ENCODE assay signal across 8 mouse cellular contexts in genomic region chr9:20740407-20740806, GRCm38 (mm10). TPM values are rescaled to one million over a fixed set of nuclear protein-coding genes. Genes with fewer than 3 reads are reported as not detected.
A peak's percentile ranks its signal among the peaks of the same experiment; 100 is the strongest.
DNase-seq lines count a peak whose midpoint lies in the region; ATAC-seq and TF ChIP-seq lines count a peak whose summit lies in the region.

No protein-coding gene starts in this region.

- peak; percentile 79 for ATAC-seq in CD4-positive, CD25-positive, alpha-beta regulatory T cell, adult 4 months
- peak; percentile 60 for ATAC-seq in heart, embryonic 12.5 days (ENCODE audit: insufficient number of reproducible peaks, low FRiP score)
- peak; percentile 66 for ATAC-seq in liver, embryonic 11.5 days (replicated peaks; ENCODE audit: low FRiP score)
- ATAC-seq in stomach, embryonic 15.5 days (ENCODE audit: insufficient read depth, low FRiP score, low read depth): peak; percentile 83

- H3K4me2 ChIP-seq in heart, embryonic 12.5 days: peak overlapping the region; percentile 54
- peak overlapping the region; percentile 27; the same call in 1 of the 2 replicates for H3K4me2 ChIP-seq in liver, embryonic 11.5 days
- peak overlapping the region; percentile 43 for H3K4me2 ChIP-seq in stomach, embryonic 15.5 days

- peak; percentile 95 for TF ChIP-seq CTCF in brain, embryonic 14.5 days (IDR thresholded peaks at IDR 0.05; ENCODE audit: borderline replicate concordance, extremely low read depth, insufficient read depth, insufficient read length)

- peaks cover 46% of the 10 kb centered on the region for H3K27me3 ChIP-seq in heart, embryonic 12.5 days (replicated peaks)
- peaks cover 37% of the 10 kb centered on the region for H3K27me3 ChIP-seq in liver, embryonic 11.5 days (replicated peaks; ENCODE audit: control insufficient read depth, insufficient read depth, low read length)
- peaks cover 25% of the 10 kb centered on the region for H3K27me3 ChIP-seq in stomach, embryonic 15.5 days (replicated peaks)

- peaks cover 4% of the 10 kb centered on the region; the same call in 1 of the 2 replicates for H3K9me3 ChIP-seq in heart, embryonic 12.5 days (replicated peaks)
- H3K9me3 ChIP-seq in liver, embryonic 11.5 days (ENCODE audit: control insufficient read depth, low read length): no peaks in the 10 kb centered on the region
- no peaks in the 10 kb centered on the region for H3K9me3 ChIP-seq in stomach, embryonic 15.5 days

- H3K4me1 ChIP-seq in heart, embryonic 12.5 days (replicated peaks): peaks cover 3% of the 10 kb centered on the region
- peaks cover 7% of the 10 kb centered on the region for H3K4me1 ChIP-seq in liver, embryonic 11.5 days (replicated peaks; ENCODE audit: control insufficient read depth, insufficient read depth, low read length)
- peaks cover 8% of the 10 kb centered on the region; the same call in 1 of the 2 replicates for H3K4me1 ChIP-seq in stomach, embryonic 15.5 days

- H3K27ac ChIP-seq in heart, embryonic 12.5 days (ENCODE audit: poor library complexity, severe bottlenecking): no peak overlapping the region
- H3K27ac ChIP-seq in liver, embryonic 11.5 days (ENCODE audit: low read depth, low read length): no peak overlapping the region
- no peak overlapping the region for H3K27ac ChIP-seq in stomach, embryonic 15.5 days

- TF ChIP-seq POLR2A in brain, embryonic 14.5 days (IDR thresholded peaks at IDR 0.05; ENCODE audit: borderline replicate concordance, extremely low read depth, insufficient read depth, insufficient read length, poor library complexity, severe bottlenecking): no peak

- H3K4me3 ChIP-seq in heart, embryonic 12.5 days: no peak overlapping the region
- no peak overlapping the region for H3K4me3 ChIP-seq in liver, embryonic 11.5 days (ENCODE audit: low read depth, low read length)
- H3K4me3 ChIP-seq in stomach, embryonic 15.5 days (replicated peaks): 0 out of 2 replicates have a peak overlapping the region, but pooled peaks have one; percentile 12

- H3K36me3 ChIP-seq in heart, embryonic 12.5 days: no peaks in the 10 kb centered on the region
- H3K36me3 ChIP-seq in liver, embryonic 11.5 days (ENCODE audit: control insufficient read depth, insufficient read depth, low read length): no peaks in the 10 kb centered on the region
- no peaks in the 10 kb centered on the region for H3K36me3 ChIP-seq in stomach, embryonic 15.5 days

- no peak overlapping the region for H3K9ac ChIP-seq in heart, embryonic 12.5 days
- H3K9ac ChIP-seq in liver, embryonic 11.5 days (ENCODE audit: low read depth, low read length): no peak overlapping the region
- H3K9ac ChIP-seq in stomach, embryonic 15.5 days: no peak overlapping the region

- peak; percentile 84 for DNase-seq in brain, embryonic 14.5 days (ENCODE audit: low read depth)
- DNase-seq in fat pad, adult 2 months (ENCODE audit: extremely low read depth, low read depth, low spot score): peak; percentile 7
- peak; percentile 89 for DNase-seq in kidney, postnatal 10 days
- peak; percentile 78 for DNase-seq in liver, embryonic 11.5 days (ENCODE audit: low spot score)
- DNase-seq in neural tube, embryonic 10.5 days (ENCODE audit: extremely low spot score, low spot score): peak; percentile 82

- 3% methylated on average over 12 of the region's 12 CpGs for WGBS in heart, embryonic 12.5 days
- 2% methylated on average over 12 of the region's 12 CpGs for WGBS in liver, embryonic 11.5 days
- WGBS in stomach, embryonic 15.5 days: under 1% methylated on average over 12 of the region's 12 CpGs

RNA-seq across cellular contexts. Expression of gene Olfm2, which starts 5.7 kb away (rescaled TPM):
- polyA plus RNA-seq in CD4-positive, CD25-positive, alpha-beta regulatory T cell, adult 4 months (2017; shearing (Covaris generic)): under 1 TPM in 1 of 2 experiments, not detected in 1; 0.44 TPM
- 139 and 162 TPM in 2 replicates for polyA plus RNA-seq in brain, embryonic 14.5 days (2012; rRNA removed)
- 0.87 and 1.1 TPM in 2 replicates for polyA plus RNA-seq in heart, embryonic 12.5 days (2016; fragmentation: Nextera tagmentation; extraction: Ambion mirVana)
- polyA plus RNA-seq in liver, embryonic 11.5 days (2014; fragmentation: Nextera tagmentation; extraction: Ambion mirVana): 1.2 and 1.3 TPM in 2 replicates
- polyA plus RNA-seq in stomach, embryonic 15.5 days (2015; fragmentation: Nextera tagmentation; extraction: Ambion mirVana): 6.7 and 7.5 TPM in 2 replicates

Comparison
In these comparisons a context has a peak if more than half of its experiments do, and no peak if none do; other contexts are left out.
1. DNase-seq: peak in every context shown above with its lines; median percentile 89 in kidney, postnatal 10 days; 84 in brain, embryonic 14.5 days; 82 in neural tube, embryonic 10.5 days; 78 in liver, embryonic 11.5 days; 7 in fat pad, adult 2 months.
2. RNA of gene Olfm2, which starts 5.7 kb away (polyA plus RNA-seq): 139 to 162 TPM in brain, embryonic 14.5 days; 6.7 to 7.5 TPM in stomach, embryonic 15.5 days, 1.2 to 1.3 TPM in liver, embryonic 11.5 days, 0.87 to 1.1 TPM in heart, embryonic 12.5 days and 0.44 TPM in CD4-positive, CD25-positive, alpha-beta regulatory T cell, adult 4 months; every median in the first group is over 10 times any median in the second.
3. Peak in every context shown above with its lines, with median percentiles within 50 percentile points of each other: ATAC-seq and H3K4me2 ChIP-seq.